Mouse (Mus musculus) kidney, adult 2 months (tissue): ENCODE results near the gene Olfr457. TPM values are rescaled to one million over a fixed set of nuclear protein-coding genes. Genes with fewer than 3 reads are reported as not detected.

Source experiments
- DNase-seq: peaks from one replicate; pipeline ENCODE4 v3.0.0; 2021
- H3K27ac ChIP-seq: fragments of 200-500 bp; 2 replicates; pipeline ENCODE4 v1.5.1; 2012; ENCODE audit warnings: low read depth, low read length, control low read depth, inconsistent platforms; ENCODE audit not compliant: insufficient read depth
- H3K27me3 ChIP-seq: fragments of 200-500 bp; replicated peaks from 2 replicates; pipeline ENCODE4 v1.6.1; 2012; ENCODE audit warnings: mild to moderate bottlenecking, moderate library complexity, low read length, inconsistent platforms; ENCODE audit not compliant: control insufficient read depth, insufficient read depth
- H3K36me3 ChIP-seq: fragments of 200-500 bp; 2 replicates; pipeline ENCODE4 v1.6.1; 2012; ENCODE audit warnings: mild to moderate bottlenecking, moderate library complexity, low read length, inconsistent platforms; ENCODE audit not compliant: control insufficient read depth, insufficient read depth
- H3K4me1 ChIP-seq: fragments of 200-500 bp; 2 replicates; pipeline ENCODE4 v1.6.1; 2011; ENCODE audit warnings: low read length; ENCODE audit not compliant: control insufficient read depth, insufficient read depth
- H3K4me3 ChIP-seq: fragments of 200-500 bp; 2 replicates; pipeline ENCODE4 v1.5.1; 2011; ENCODE audit warnings: mild to moderate bottlenecking, low read depth, low read length, control low read depth; ENCODE audit not compliant: insufficient read depth
- CTCF ChIP-seq: fragments of 200-500 bp; conservative IDR thresholded peaks from 2 replicates; pipeline ENCODE4 v1.5.1; 2011; ENCODE audit warnings: low read depth, mild to moderate bottlenecking, control low read depth, low read length, moderate library complexity, mixed read lengths; ENCODE audit not compliant: insufficient read depth, insufficient read length
- POLR2A ChIP-seq: fragments of 200-500 bp; IDR thresholded peaks from one replicate; pipeline ENCODE4 v1.6.1; 2011; ENCODE audit warnings: low read depth, low read length, control low read depth
- WGBS: fragments of 180-500 bp; shearing (Covaris S2); methylation state at CpG from one replicate; pipeline ENCODE4 v1.1.7; 2018; 5-methylcytosine and 5-hydroxymethylcytosine counted together
- polyA plus RNA-seq: library from polyadenylated mRNA; depleted of rRNA; stranded (reverse); fragments of >200 nt; gene quantifications from 2 replicates; pipeline ENCODE4 v1.2.3, GENCODE M21; 2012; rRNA removed

The Olfr457 gene
- polyA plus RNA-seq, 1 experiment, result not detected

DNA sequence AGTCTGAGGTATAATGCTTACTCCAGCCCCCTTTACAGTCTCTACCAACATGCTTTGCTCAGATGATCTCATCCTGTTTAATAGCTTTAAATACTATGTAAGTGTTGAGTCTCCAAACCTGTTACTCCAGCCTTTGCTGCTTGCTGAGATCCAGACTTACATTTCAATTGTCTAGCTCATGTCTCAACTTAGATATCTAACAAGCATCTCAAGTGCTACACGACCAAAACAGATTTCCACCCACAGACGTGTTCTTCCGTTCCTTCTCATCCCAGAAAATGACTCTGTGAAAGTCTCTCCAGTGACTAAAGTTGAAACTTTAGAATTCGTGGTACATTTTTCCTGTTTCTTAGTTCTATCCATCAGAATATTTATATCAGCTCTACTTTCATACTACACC is 49.8 kb downstream of the Olfr457 start:
- no peaks in the 10 kb centered on the region for H3K4me1 ChIP-seq
- TF ChIP-seq POLR2A, result no peak
- no peak for TF ChIP-seq CTCF
- no peak overlapping the region for H3K27ac ChIP-seq
- no peaks in the 10 kb centered on the region for H3K27me3 ChIP-seq
- DNase-seq, result no peak
- WGBS, result 84% methylated on average over 4 of the region's 4 CpGs
- H3K4me3 ChIP-seq, result no peak overlapping the region
- no peaks in the 10 kb centered on the region for H3K36me3 ChIP-seq

DNA sequence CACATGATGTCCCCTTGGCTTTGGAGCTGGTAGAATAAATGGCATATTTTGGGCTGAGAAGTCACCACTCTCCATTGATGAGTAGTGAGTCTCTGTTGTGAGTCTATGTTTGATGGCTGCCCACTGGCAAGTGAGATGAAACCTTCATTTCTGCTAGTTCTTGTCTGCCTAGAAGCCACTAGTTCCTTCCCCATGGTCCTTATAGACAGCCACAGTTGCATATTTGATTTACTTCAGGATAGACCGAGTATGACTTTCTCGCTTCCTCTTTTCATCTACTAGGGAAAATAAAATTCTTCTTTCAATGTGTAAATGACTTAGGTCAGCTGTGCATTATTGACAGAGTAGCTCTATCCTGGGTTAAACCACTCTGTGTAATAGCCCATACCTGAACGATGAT is 51.7 kb downstream of the Olfr457 start:
- H3K4me3 ChIP-seq, result no peak overlapping the region
- H3K27ac ChIP-seq, result no peak overlapping the region
- WGBS, result 93% methylated on average over 3 of the region's 3 CpGs
- no peaks in the 10 kb centered on the region for H3K36me3 ChIP-seq
- no peak for DNase-seq
- TF ChIP-seq POLR2A (no peak), CTCF (no peak)
- no peaks in the 10 kb centered on the region for H3K27me3 ChIP-seq
- no peaks in the 10 kb centered on the region for H3K4me1 ChIP-seq

DNA sequence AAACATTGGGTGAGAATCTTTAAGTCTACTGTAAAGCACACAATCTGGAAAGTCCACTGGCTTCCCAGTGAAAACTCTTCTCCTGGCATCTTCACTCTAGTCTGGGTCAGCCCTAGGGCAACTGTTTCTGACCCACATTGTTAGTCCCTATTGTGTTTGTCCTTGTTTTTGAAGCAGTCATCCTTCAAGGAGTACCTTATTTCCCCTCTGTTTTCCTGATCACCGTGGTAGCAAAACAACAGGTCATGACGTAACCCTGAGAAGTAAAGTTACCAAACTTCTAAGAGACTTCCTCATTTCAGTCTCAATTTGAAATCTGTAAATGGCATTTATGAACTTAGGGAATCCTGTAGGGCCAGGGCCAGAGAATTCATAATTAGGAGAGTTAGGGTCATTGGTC is 54.7 kb downstream of the Olfr457 start:
- TF ChIP-seq POLR2A (no peak), CTCF (no peak)
- DNase-seq, result no peak
- WGBS, result 64% methylated on average over 2 of the region's 2 CpGs
- no peaks in the 10 kb centered on the region for H3K27me3 ChIP-seq
- H3K27ac ChIP-seq, result no peak overlapping the region
- no peak overlapping the region for H3K4me3 ChIP-seq
- no peaks in the 10 kb centered on the region for H3K36me3 ChIP-seq
- no peaks in the 10 kb centered on the region for H3K4me1 ChIP-seq

- H3K27me3 ChIP-seq, result no peaks in the 10 kb centered on the region
- WGBS, result 97% methylated on average over 2 of the region's 2 CpGs
- H3K4me3 ChIP-seq, result no peak overlapping the region
- no peak overlapping the region for H3K27ac ChIP-seq
- TF ChIP-seq CTCF (no peak), POLR2A (no peak)
- no peaks in the 10 kb centered on the region for H3K36me3 ChIP-seq
- H3K4me1 ChIP-seq, result no peaks in the 10 kb centered on the region
- DNase-seq, result no peak
These were observed 56.7 kb downstream of the Olfr457 start for GRCm38 (mm10) chr6:42419443-42419842.

Other genes starting within 250 kb of the Olfr457 start
- 105 and 115 TPM in 2 replicates for gene Gstk1, start 230.4 kb downstream of the Olfr457 start, polyA plus RNA-seq
- 28.3 and 34.0 TPM in 2 replicates for gene Tmem139, start 214.4 kb downstream of the Olfr457 start, polyA plus RNA-seq
- gene Casp2, start 211.3 kb downstream of the Olfr457 start, polyA plus RNA-seq, result 17.4 and 18.2 TPM in 2 replicates
- 0.04 and 0.86 TPM in 2 replicates for gene Clcn1, start 189.7 kb downstream of the Olfr457 start, polyA plus RNA-seq
- 0.05 TPM in 2 replicates for gene Fam131b, start 151.7 kb downstream of the Olfr457 start, polyA plus RNA-seq
- 90.0 and 94.2 TPM in 2 replicates for gene Zyx, start 126.7 kb downstream of the Olfr457 start, polyA plus RNA-seq
- gene Epha1, start 103.1 kb downstream of the Olfr457 start, polyA plus RNA-seq, result 17.0 and 20.0 TPM in 2 replicates
- not detected in 2 replicates for gene Tas2r143, start 76.1 kb downstream of the Olfr457 start, polyA plus RNA-seq
- not detected in 2 replicates for gene Tas2r135, start 70.9 kb downstream of the Olfr457 start, polyA plus RNA-seq
- gene Tas2r126, start 41.8 kb downstream of the Olfr457 start, polyA plus RNA-seq, result not detected in 2 replicates
- gene Olfr458, start 11.1 kb downstream of the Olfr457 start, polyA plus RNA-seq, result not detected in 2 replicates
- not detected in 2 replicates for gene Olfr456, start 10.9 kb upstream of the Olfr457 start, polyA plus RNA-seq
- gene Olfr455, start 71.3 kb upstream of the Olfr457 start, polyA plus RNA-seq, result not detected in 2 replicates
- gene Tcaf3, start 121.4 kb upstream of the Olfr457 start, polyA plus RNA-seq, result not detected in 2 replicates
- gene Tcaf2, start 168.9 kb upstream of the Olfr457 start, polyA plus RNA-seq, result 1.2 and 1.4 TPM in 2 replicates
- gene Tcaf1, start 233.8 kb upstream of the Olfr457 start, polyA plus RNA-seq, result 13.2 and 13.7 TPM in 2 replicates